Mouse (Mus musculus): Measurements from ENCODE around the gene Lrrc4c.

Lrrc4c gene

GRCm38 (mm10) chr2:96537469-96537868, 219.5 kb downstream of the Lrrc4c start:
- no peak for DNase-seq (ENCODE audit: low spot score in 2 of 2)

- no peak for DNase-seq (ENCODE audit: low spot score in 2 of 2)
These were observed 229.2 kb downstream of the Lrrc4c start for GRCm38 (mm10) chr2:96547171-96547570.

GRCm38 (mm10) chr2:96573755-96574154, 255.8 kb downstream of the Lrrc4c start:
- DNase-seq (ENCODE audit: low spot score in 2 of 2): no peak

GRCm38 (mm10) chr2:96577701-96578100, 259.7 kb downstream of the Lrrc4c start:
- no peak for DNase-seq (ENCODE audit: low spot score in 2 of 2)

GRCm38 (mm10) chr2:96580136-96580733, 262.3 kb downstream of the Lrrc4c start:
- no peak for DNase-seq (ENCODE audit: low spot score in 2 of 2)

- DNase-seq (ENCODE audit: low spot score in 2 of 2): no peak
These were observed 267.7 kb downstream of the Lrrc4c start for GRCm38 (mm10) chr2:96585665-96586064.

- DNase-seq (ENCODE audit: low spot score in 2 of 2): no peak
These were observed 286.8 kb downstream of the Lrrc4c start for GRCm38 (mm10) chr2:96604801-96605200.

- no peak for DNase-seq (ENCODE audit: low spot score in 2 of 2)
These were observed 296.2 kb downstream of the Lrrc4c start for GRCm38 (mm10) chr2:96614121-96614520.

GRCm38 (mm10) chr2:96618691-96619205, 300.8 kb downstream of the Lrrc4c start:
- DNase-seq (ENCODE audit: low spot score in 2 of 2): no peak

- DNase-seq (ENCODE audit: low spot score in 2 of 2): no peak
These were observed 349.1 kb downstream of the Lrrc4c start for GRCm38 (mm10) chr2:96667113-96667512.

- DNase-seq (ENCODE audit: low spot score in 2 of 2): no peak
These were observed 363.8 kb downstream of the Lrrc4c start for GRCm38 (mm10) chr2:96681806-96682205.

GRCm38 (mm10) chr2:96685328-96685727, 367.4 kb downstream of the Lrrc4c start:
- no peak for DNase-seq (ENCODE audit: low spot score in 2 of 2)

- DNase-seq (ENCODE audit: low spot score in 2 of 2): no peak
These were observed 387.0 kb downstream of the Lrrc4c start for GRCm38 (mm10) chr2:96705004-96705403.

- no peak for DNase-seq (ENCODE audit: low spot score in 2 of 2)
These were observed 389.9 kb downstream of the Lrrc4c start for GRCm38 (mm10) chr2:96707772-96708350.

GRCm38 (mm10) chr2:96714561-96714960, 396.6 kb downstream of the Lrrc4c start:
- DNase-seq (ENCODE audit: low spot score in 2 of 2): no peak

GRCm38 (mm10) chr2:96717353-96717752, 399.4 kb downstream of the Lrrc4c start:
- DNase-seq (ENCODE audit: low spot score in 2 of 2): no peak

- no peak for DNase-seq (ENCODE audit: low spot score in 2 of 2)
These were observed 405.4 kb downstream of the Lrrc4c start for GRCm38 (mm10) chr2:96723395-96723794.

GRCm38 (mm10) chr2:96736081-96736480, 418.1 kb downstream of the Lrrc4c start:
- DNase-seq (ENCODE audit: low spot score in 2 of 2): no peak

GRCm38 (mm10) chr2:96755066-96755465, 437.1 kb downstream of the Lrrc4c start:
- DNase-seq (ENCODE audit: low spot score in 2 of 2): no peak

GRCm38 (mm10) chr2:96757701-96758100, 439.7 kb downstream of the Lrrc4c start:
- DNase-seq (ENCODE audit: low spot score in 2 of 2): no peak

- no peak for DNase-seq (ENCODE audit: low spot score in 2 of 2)
These were observed 445.6 kb downstream of the Lrrc4c start for GRCm38 (mm10) chr2:96763538-96763937.

GRCm38 (mm10) chr2:96775376-96775775, 457.4 kb downstream of the Lrrc4c start:
- DNase-seq (ENCODE audit: low spot score in 2 of 2): no peak

- DNase-seq (ENCODE audit: low spot score in 2 of 2): no peak
These were observed 478.9 kb downstream of the Lrrc4c start for GRCm38 (mm10) chr2:96796681-96797385.

Data from spleen, postnatal 4 days (tissue).